Mouse (Mus musculus) bone marrow macrophage, adult 2 months (primary cell): ENCODE data around the gene Prl7a2.

Experiments used
- CTCF ChIP-seq: IDR thresholded peaks from 2 replicates; pipeline ENCODE4 v1.5.1; 2012; ENCODE audit warnings: low read depth, mild to moderate bottlenecking, low read length, moderate library complexity
- POLR2A ChIP-seq: IDR thresholded peaks from 2 replicates; pipeline ENCODE4 v1.6.1; 2012; ENCODE audit warnings: mild to moderate bottlenecking, low read depth, low read length, borderline replicate concordance

GRCm38 (mm10) chr13:27667936-27668335, at the start of gene Prl7a2:
- TF ChIP-seq POLR2A = no peak
- no peak for TF ChIP-seq CTCF
